In the genomic region with DNA sequence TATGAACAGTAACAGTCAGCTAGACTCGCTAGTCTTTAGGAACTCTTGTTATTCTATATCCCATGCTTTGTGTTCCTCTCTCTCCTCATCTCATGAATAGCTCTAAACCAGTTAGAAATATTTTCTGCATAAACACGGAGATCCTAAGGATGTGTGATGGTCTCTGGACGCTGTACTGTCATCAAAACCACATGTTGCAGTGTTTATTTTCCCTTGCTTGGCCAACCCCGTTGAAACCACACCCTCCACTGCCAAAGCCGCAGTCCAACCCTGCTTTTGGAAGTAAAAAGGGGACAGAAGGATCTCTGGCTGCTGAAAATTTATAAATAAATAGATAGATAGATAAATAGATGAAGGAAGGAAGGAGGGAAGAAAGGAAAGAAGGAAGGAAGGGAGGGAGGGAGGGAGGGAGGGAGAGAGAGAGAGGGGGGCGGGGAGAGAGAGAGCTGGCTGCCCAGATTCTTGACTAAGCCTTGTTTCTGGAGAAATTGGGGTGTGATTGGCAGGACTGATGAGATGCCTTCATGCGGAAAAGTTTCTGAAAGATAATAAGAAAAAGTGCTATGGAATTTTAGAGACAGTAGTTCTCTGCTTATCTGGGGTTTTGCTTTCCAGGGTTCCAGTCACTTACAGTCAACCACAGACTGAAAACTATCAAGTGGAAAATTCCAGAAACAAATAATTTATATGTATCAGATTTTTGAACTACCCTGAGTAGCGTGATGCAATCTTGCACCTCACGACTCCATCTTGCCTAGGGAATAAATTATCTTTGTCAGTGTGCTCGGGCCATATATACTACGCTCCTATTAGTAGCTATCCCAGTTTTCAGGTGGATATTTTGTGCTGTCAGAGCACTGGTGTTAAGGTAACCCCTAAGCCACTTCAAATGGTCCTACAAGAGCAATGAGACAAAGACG, we compare ENCODE assay signal across 21 mouse cellular contexts.
DNase-seq lines count a peak whose midpoint lies in the region; ATAC-seq and TF ChIP-seq lines count a peak whose summit lies in the region.
"Had no signal": no experiment of that assay in that cellular context is flagged by ENCODE, and none has a peak within 500 bp of the region (broad histone marks: within the 10 kb centered on the region; RNA-seq: fewer than 3 reads in every experiment).

No protein-coding gene starts in this region.

- H3K4me2 ChIP-seq in embryonic facial prominence, embryonic 12.5 days (replicated peaks): no peak overlapping the region
- no peak overlapping the region for H3K4me2 ChIP-seq in lung, postnatal 0 days (replicated peaks; ENCODE audit: low read depth, low read length)
- H3K4me2 ChIP-seq: heart, embryonic 15.5 days; neural tube, embryonic 12.5 days had no signal

- WGBS in embryonic facial prominence, embryonic 12.5 days: 58% methylated on average over 12 of the region's 12 CpGs
- WGBS in lung, postnatal 0 days: 51% methylated on average over 12 of the region's 12 CpGs

- H3K4me3 ChIP-seq in embryonic facial prominence, embryonic 12.5 days: no peak overlapping the region
- no peak overlapping the region for H3K4me3 ChIP-seq in lung, postnatal 0 days (ENCODE audit: low read depth, low read length)
- H3K4me3 ChIP-seq: forebrain, embryonic 10.5 days; heart, adult 2 months; heart, embryonic 15.5 days; layer of hippocampus, adult 2 months; neural tube, embryonic 12.5 days had no signal

- H3K27ac ChIP-seq in embryonic facial prominence, embryonic 12.5 days: 0 out of 2 replicates have a peak overlapping the region, but pooled peaks have one; percentile 11
- no peak overlapping the region for H3K27ac ChIP-seq in lung, postnatal 0 days (ENCODE audit: low read length)
- H3K27ac ChIP-seq: forebrain, embryonic 10.5 days; heart, adult 2 months; heart, embryonic 15.5 days; layer of hippocampus, adult 2 months; neural tube, embryonic 12.5 days had no signal

- no peaks in the 10 kb centered on the region for H3K27me3 ChIP-seq in embryonic facial prominence, embryonic 12.5 days
- H3K27me3 ChIP-seq in lung, postnatal 0 days (replicated peaks; ENCODE audit: insufficient read depth, low read length): no peaks in the 10 kb centered on the region
- H3K27me3 ChIP-seq: heart, embryonic 15.5 days; neural tube, embryonic 12.5 days had no signal

- no peak overlapping the region for H3K9ac ChIP-seq in embryonic facial prominence, embryonic 12.5 days
- H3K9ac ChIP-seq in lung, postnatal 0 days (replicated peaks; ENCODE audit: low read depth): no peak overlapping the region
- H3K9ac ChIP-seq: forebrain, postnatal 0 days; heart, embryonic 15.5 days; liver, postnatal 0 days; neural tube, embryonic 12.5 days had no signal

- H3K36me3 ChIP-seq in embryonic facial prominence, embryonic 12.5 days: no peaks in the 10 kb centered on the region
- H3K36me3 ChIP-seq in lung, postnatal 0 days (ENCODE audit: insufficient read depth, low read length): no peaks in the 10 kb centered on the region
- H3K36me3 ChIP-seq: forebrain, embryonic 10.5 days; heart, embryonic 15.5 days; neural tube, embryonic 12.5 days had no signal

- peaks cover 5% of the 10 kb centered on the region; the same call in 1 of the 2 replicates for H3K4me1 ChIP-seq in embryonic facial prominence, embryonic 12.5 days
- H3K4me1 ChIP-seq in lung, postnatal 0 days (ENCODE audit: insufficient read depth, low read depth, low read length): peaks cover 3% of the 10 kb centered on the region; the same call in 1 of the 2 replicates
- H3K4me1 ChIP-seq: heart, embryonic 15.5 days; neural tube, embryonic 12.5 days had no signal

- no peak for TF ChIP-seq CTCF in lung, postnatal 0 days (IDR thresholded peaks at IDR 0.05)

- ATAC-seq in embryonic facial prominence, embryonic 12.5 days (ENCODE audit: insufficient number of reproducible peaks, insufficient read depth, low FRiP score, low TSS enrichment): no peak
- ATAC-seq in lung, postnatal 0 days: peak; percentile 67
- ATAC-seq: forebrain, postnatal 0 days; hindbrain, embryonic 16.5 days; liver, postnatal 0 days had no signal

- no peaks in the 10 kb centered on the region for H3K9me3 ChIP-seq in embryonic facial prominence, embryonic 12.5 days
- H3K9me3 ChIP-seq in lung, postnatal 0 days (ENCODE audit: low read length): no peaks in the 10 kb centered on the region
- H3K9me3 ChIP-seq: forebrain, embryonic 10.5 days; heart, embryonic 15.5 days; neural tube, embryonic 12.5 days had no signal

- TF ChIP-seq EP300 in lung, postnatal 0 days (IDR thresholded peaks at IDR 0.05): no peak

- peak; percentile 26 for DNase-seq in urinary bladder, postnatal 14 days (ENCODE audit: low spot score)
- DNase-seq in urinary bladder, adult 2 months (ENCODE audit: low spot score): no peak
- DNase-seq in lung, postnatal 0 days (ENCODE audit: low spot score): peak; percentile 62
- DNase-seq in layer of hippocampus, adult 9-11 months: no peak
- no peak for DNase-seq in spleen, adult 12 weeks (ENCODE audit: low spot score)
- DNase-seq in retina, embryonic 14.5 days (ENCODE audit: low spot score): no peak
- DNase-seq: cerebellum, adult 2 months; cerebellum, postnatal 36 days; forebrain, postnatal 0 days; kidney, adult 18-20 months; kidney, postnatal 10 days; liver, postnatal 0 days; right cerebral cortex, adult 18-20 months; thymus, postnatal 25 days had no signal

Comparison
In these comparisons a context has a peak if more than half of its experiments do, and no peak if none do; other contexts are left out.
1. DNase-seq: peak in urinary bladder, postnatal 14 days (single experiment) and lung, postnatal 0 days (single experiment); none in urinary bladder, adult 2 months (single experiment), layer of hippocampus, adult 9-11 months (single experiment), spleen, adult 12 weeks (single experiment) and retina, embryonic 14.5 days (single experiment).